Mouse (Mus musculus) liver, postnatal 0 days (tissue): Measurements from ENCODE around the gene Iba57. TPM values are rescaled to one million over a fixed set of nuclear protein-coding genes. Genes with fewer than 3 reads are reported as not detected.
A peak's percentile ranks its signal among the peaks of the same experiment; 100 is the strongest.

Experiments
- ATAC-seq: fragments of 200-750 bp; cut with Nextera tagmentation; 2 replicates; pipeline ENCODE4 v1.8.0; 2017; ENCODE audit warnings: mild to moderate bottlenecking, moderate library complexity
- DNase-seq: peaks from one replicate; pipeline ENCODE4 v3.0.0-alpha.2; 2016
- H3K27ac ChIP-seq: fragments of 300-500 bp; sonication (generic); 2 replicates; pipeline ENCODE4 v1.5.1; 2014; ENCODE audit warnings: antibody characterized with exemption, moderate library complexity, mild to moderate bottlenecking, low read depth
- H3K27me3 ChIP-seq: fragments of 300-500 bp; sonication (generic); 2 replicates; pipeline ENCODE4 v1.6.1; 2014; ENCODE audit warnings: low read length, control low read depth, mixed read lengths; ENCODE audit not compliant: insufficient read depth
- H3K36me3 ChIP-seq: fragments of 300-500 bp; sonication (generic); replicated peaks from 2 replicates; pipeline ENCODE4 v1.6.1; 2014; ENCODE audit warnings: mild to moderate bottlenecking, control low read depth, low read length, moderate library complexity, mixed read lengths; ENCODE audit not compliant: insufficient read depth
- H3K4me1 ChIP-seq: fragments of 300-500 bp; sonication (generic); 2 replicates; pipeline ENCODE4 v1.6.1; 2014; ENCODE audit warnings: antibody characterized with exemption, mild to moderate bottlenecking, control low read depth; ENCODE audit not compliant: insufficient read depth
- H3K4me2 ChIP-seq: fragments of 300-500 bp; sonication (generic); 2 replicates; pipeline ENCODE4 v1.6.1; 2014; ENCODE audit warnings: low read depth, mild to moderate bottlenecking, low read length, moderate library complexity, mixed read lengths
- H3K4me3 ChIP-seq: fragments of 300-500 bp; sonication (generic); 2 replicates; pipeline ENCODE4 v1.5.1; 2014; ENCODE audit warnings: low read depth, low read length
- H3K9ac ChIP-seq: fragments of 300-500 bp; sonication (generic); replicated peaks from 2 replicates; pipeline ENCODE4 v1.6.1; 2014; ENCODE audit warnings: mild to moderate bottlenecking, moderate library complexity
- H3K9me3 ChIP-seq: fragments of 300-500 bp; sonication (generic); 2 replicates; pipeline ENCODE4 v1.6.1; 2016; ENCODE audit warnings: mild to moderate bottlenecking, control low read depth, low read length, mixed read lengths
- CTCF ChIP-seq: sonication (generic); IDR thresholded peaks from 2 replicates; pipeline ENCODE4 v1.5.1; 2016; ENCODE audit warnings: antibody characterized with exemption, low read depth
- EP300 ChIP-seq: IDR thresholded peaks from 2 replicates; pipeline ENCODE4 v1.6.1; 2016; ENCODE audit warnings: antibody characterized with exemption, low read depth, mild to moderate bottlenecking
- WGBS: fragments of 180-500 bp; shearing (Covaris S2); extraction: QIAGEN DNeasy Blood & Tissue Kit; methylation state at CpG from one replicate; pipeline ENCODE4 v1.1.7; 2014; ENCODE audit not compliant: insufficient replicate concordance; 5-methylcytosine and 5-hydroxymethylcytosine counted together
- polyA plus RNA-seq: library from polyadenylated mRNA; unstranded; fragments of >200 nt; fragmentation: Nextera tagmentation; extraction: Ambion mirVana; gene quantifications from 2 replicates; pipeline ENCODE4 v1.2.1, GENCODE M21; 2015

Iba57 gene
- polyA plus RNA-seq, 1 experiment from 2014 or later: 7.1 TPM

DNA sequence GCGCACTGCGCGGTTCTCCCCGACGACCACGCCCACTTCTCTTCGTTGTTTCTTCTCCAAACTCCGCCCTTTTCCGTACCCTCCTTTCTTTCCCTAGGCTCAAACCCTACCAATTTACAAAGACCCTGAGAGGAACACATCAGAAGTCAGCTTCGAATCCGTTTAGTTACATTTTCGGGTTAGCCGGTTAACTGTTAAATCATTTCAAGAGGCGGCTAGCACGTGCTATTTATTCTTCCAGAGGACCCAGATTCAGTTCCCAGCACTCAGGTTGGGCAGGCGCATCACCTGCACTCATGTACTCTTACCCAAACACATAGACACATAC lies 28.5 kb upstream of the Iba57 start, which contains the start of gene Guk1:
Gene Guk1, minus strand, starts transcription at position 154 of the 328 bp plus-strand sequence.
- WGBS: 4% methylated on average over 16 of the region's 16 CpGs
- no peaks in the 10 kb centered on the region for H3K27me3 ChIP-seq
- DNase-seq (no peak), ATAC-seq (no peak)
- H3K9me3 ChIP-seq: no peaks in the 10 kb centered on the region
- no peaks in the 10 kb centered on the region for H3K36me3 ChIP-seq
- TF ChIP-seq CTCF (no peak), EP300 (peak; percentile 10; the same call in 1 of the 2 replicates)
- H3K4me1 ChIP-seq: peaks cover 21% of the 10 kb centered on the region
- peak within 1 kb of the TSS; percentile 95 for H3K27ac ChIP-seq
- peak within 1 kb of the TSS; percentile 62 for H3K9ac ChIP-seq
- peak within 1 kb of the TSS; percentile 99 for H3K4me2 ChIP-seq
- H3K4me3 ChIP-seq: peak within 1 kb of the TSS; percentile 67

DNA sequence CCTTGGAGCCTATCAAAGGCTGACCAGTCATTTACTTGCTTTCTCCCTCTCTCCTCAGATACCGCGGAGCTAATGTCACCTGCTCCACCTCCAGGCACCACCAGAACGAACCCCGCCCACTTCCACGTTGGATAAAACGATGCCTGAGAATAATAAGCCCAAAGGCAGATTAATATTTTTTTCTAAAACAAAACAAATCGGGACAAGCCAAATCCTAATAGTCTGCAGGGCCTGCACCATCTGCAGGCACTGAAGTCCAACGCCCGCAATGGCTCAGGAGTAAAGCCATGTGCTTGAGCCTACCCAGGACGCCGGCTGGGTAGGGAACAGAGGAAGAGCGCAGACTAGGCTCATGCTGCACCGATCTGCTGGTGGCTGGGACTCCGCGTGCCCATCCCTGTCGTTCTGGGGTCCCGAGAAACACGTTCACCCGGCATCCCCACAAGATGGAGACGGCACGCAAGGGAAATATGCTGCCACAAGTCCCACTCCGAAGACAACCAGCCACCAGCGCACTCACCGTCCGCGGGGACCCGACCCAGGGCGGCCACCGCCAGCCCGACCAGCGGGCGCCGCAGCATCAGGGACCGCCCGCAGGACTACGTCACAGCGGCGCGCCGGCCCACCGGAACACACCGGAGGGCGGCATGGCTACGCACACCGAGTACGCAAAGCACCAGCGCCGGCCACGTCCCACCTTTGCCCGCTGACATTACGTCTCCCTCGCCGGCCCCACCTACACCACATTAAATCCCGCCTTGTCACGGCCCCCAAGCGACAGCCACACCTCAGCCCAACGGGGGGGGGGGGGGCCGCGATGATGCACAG lies 27.9 kb upstream of the Iba57 start:
- Histone ChIP-seq H3K36me3 (no peaks in the 10 kb centered on the region), H3K4me1 (peaks cover 21% of the 10 kb centered on the region), H3K9me3 (no peaks in the 10 kb centered on the region), H3K27me3 (no peaks in the 10 kb centered on the region), H3K4me2 (peak overlapping the region; percentile 99), H3K27ac (peak overlapping the region; percentile 95), H3K9ac (peak overlapping the region; percentile 62), H3K4me3 (peak overlapping the region; percentile 67)
- peak; percentile 98 for ATAC-seq
- peak; percentile 92 for DNase-seq
- TF ChIP-seq CTCF (no peak), EP300 (peak; percentile 32; the same call in 1 of the 2 replicates)
- 0% methylated on average over 40 of the region's 59 CpGs for WGBS

DNA sequence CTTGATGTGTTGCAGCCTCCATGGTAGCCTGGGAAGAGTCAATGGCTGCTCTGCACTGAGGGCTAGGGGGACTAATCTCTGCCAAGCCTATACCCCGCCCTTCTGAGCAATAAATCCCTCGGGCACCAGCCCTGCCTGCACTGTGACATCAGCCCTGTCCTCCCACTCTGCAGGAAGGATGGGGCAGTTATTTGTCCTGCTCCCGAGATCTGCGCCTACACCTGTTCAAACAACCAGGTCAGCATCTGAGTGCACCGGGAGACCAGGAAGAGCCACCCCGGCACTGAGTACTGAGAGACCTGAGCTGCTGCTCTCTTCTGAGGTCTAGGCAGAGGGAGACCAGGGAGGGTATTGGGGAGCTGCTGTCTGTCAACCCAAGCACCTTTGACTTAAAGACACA lies 24.2 kb upstream of the Iba57 start:
- no peak for TF ChIP-seq EP300
- no peak for TF ChIP-seq CTCF
- ATAC-seq: no peak
- H3K9ac ChIP-seq: no peak overlapping the region
- no peak overlapping the region for H3K27ac ChIP-seq
- no peak for DNase-seq
- H3K4me2 ChIP-seq: no peak overlapping the region
- WGBS: 73% methylated on average over 6 of the region's 6 CpGs
- H3K4me3 ChIP-seq: no peak overlapping the region
- H3K4me1 ChIP-seq: peaks cover 25% of the 10 kb centered on the region
- H3K36me3 ChIP-seq: peaks cover 15% of the 10 kb centered on the region; the same call in 1 of the 2 replicates
- no peaks in the 10 kb centered on the region for H3K27me3 ChIP-seq
- no peaks in the 10 kb centered on the region for H3K9me3 ChIP-seq

DNA sequence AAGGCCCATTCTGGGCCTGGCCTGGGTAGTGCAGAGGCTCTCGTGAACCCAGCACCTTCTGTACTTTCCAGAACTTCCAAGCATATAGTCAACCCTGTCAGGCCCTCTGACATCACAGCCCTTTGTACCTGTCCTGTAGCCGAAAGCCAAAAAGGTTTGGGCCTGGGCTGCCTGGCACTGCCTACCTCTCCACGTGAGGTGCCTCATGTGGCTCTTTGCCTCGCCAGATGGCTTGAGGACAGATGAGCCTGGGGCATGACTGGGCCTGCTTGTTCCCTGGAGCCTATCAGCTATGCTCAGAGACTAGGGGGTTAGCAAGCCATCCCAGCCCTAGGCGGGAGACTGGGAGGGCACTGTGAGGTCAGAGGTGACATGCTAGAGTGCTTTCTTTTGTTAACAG lies 22.0 kb upstream of the Iba57 start:
- Histone ChIP-seq H3K27ac (no peak overlapping the region), H3K4me1 (peaks cover 17% of the 10 kb centered on the region; the same call in 1 of the 2 replicates)

DNA sequence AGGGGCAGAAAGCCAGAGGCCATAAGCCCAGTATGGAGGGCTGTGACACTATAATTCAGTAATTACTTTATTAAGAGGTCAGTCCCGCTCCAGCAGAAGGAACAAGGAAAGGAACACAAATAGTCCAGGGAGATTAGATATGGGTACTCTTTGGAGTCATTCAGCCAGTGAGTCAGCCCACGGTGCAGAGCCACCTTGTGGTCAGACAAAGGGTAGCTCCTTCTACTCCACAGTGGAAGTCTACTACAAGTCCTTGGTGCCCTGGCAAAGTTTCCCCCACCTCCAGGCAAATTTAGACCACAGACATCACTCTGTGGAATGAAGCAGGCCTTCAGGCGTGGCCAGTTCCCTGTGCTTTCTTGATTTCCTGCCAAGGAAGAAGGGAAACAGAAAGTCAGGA lies 20.3 kb upstream of the Iba57 start:
- peaks cover 12% of the 10 kb centered on the region; the same call in 1 of the 2 replicates for H3K4me1 ChIP-seq
- 36% methylated on average over 3 of the region's 3 CpGs for WGBS
- peak; percentile 75 for ATAC-seq
- H3K27me3 ChIP-seq: no peaks in the 10 kb centered on the region
- peak overlapping the region; percentile 46 for H3K27ac ChIP-seq
- H3K4me3 ChIP-seq: no peak overlapping the region
- H3K36me3 ChIP-seq: peaks cover 15% of the 10 kb centered on the region; the same call in 1 of the 2 replicates
- DNase-seq: peak; percentile 74
- no peak overlapping the region for H3K9ac ChIP-seq
- no peak for TF ChIP-seq EP300
- peak; percentile 93 for TF ChIP-seq CTCF
- no peaks in the 10 kb centered on the region for H3K9me3 ChIP-seq
- no peak overlapping the region for H3K4me2 ChIP-seq

More for the DNA sequence above, 22.0 kb upstream of the Iba57 start:
- Histone ChIP-seq H3K27me3 (no peaks in the 10 kb centered on the region), H3K9me3 (no peaks in the 10 kb centered on the region), H3K9ac (no peak overlapping the region), H3K4me3 (no peak overlapping the region), H3K36me3 (peaks cover 15% of the 10 kb centered on the region; the same call in 1 of the 2 replicates), H3K4me2 (no peak overlapping the region)
- ATAC-seq: no peak
- TF ChIP-seq EP300 (no peak), CTCF (no peak)
- DNase-seq: no peak
- 86% methylated on average over 5 of the region's 5 CpGs for WGBS

DNA sequence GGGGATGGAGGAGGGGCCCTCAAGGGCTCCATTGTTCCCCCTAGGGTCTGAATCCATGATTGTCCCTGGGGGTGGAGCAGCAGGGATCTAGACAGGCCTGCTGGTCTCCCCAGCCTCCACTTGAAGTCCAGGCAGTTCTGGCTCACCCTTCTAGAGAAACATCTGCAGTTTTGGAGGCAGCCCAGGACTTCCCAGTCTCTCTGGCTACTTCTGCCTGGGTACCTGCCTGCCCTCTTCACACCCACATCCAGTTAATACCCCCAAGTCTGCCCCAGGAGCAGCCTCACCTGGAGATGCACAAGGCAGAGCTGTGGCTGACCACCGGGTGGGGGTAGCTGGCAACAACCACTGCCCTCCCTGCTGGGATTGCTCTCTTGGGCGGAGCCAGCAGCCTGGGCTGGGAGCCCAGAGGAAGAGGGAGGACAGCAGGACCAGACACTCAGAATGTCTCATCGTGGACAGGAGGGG lies 19.4 kb upstream of the Iba57 start, which contains the start of gene Gjc2:
Gene Gjc2, minus strand, starts transcription at position 350 of the 468 bp plus-strand sequence.
- Histone ChIP-seq H3K4me1 (peaks cover 12% of the 10 kb centered on the region; the same call in 1 of the 2 replicates), H3K9ac (no peak within 1 kb of the TSS), H3K9me3 (no peaks in the 10 kb centered on the region), H3K27ac (peak within 1 kb of the TSS; percentile 46), H3K36me3 (peaks cover 15% of the 10 kb centered on the region; the same call in 1 of the 2 replicates), H3K4me2 (no peak within 1 kb of the TSS), H3K4me3 (no peak within 1 kb of the TSS), H3K27me3 (peaks cover 7% of the 10 kb centered on the region)
- 54% methylated on average over 3 of the region's 3 CpGs for WGBS
- no peak for DNase-seq
- ATAC-seq: no peak
- TF ChIP-seq CTCF (no peak), EP300 (no peak)
